Mouse (Mus musculus): ENCODE measurements around the gene Bcat2. TPM values are rescaled to one million over a fixed set of nuclear protein-coding genes. Genes with fewer than 3 reads are reported as not detected.
A peak's percentile ranks its signal among the peaks of the same experiment; 100 is the strongest.

The Bcat2 gene
- polyA plus RNA-seq, 1 experiment from 2014 or later: 59.5 TPM

GRCm38 (mm10) chr7:45635711-45636688 lies 66.0 kb downstream of the Bcat2 start:
- Histone ChIP-seq H3K9me3 (no peaks in the 10 kb centered on the region), H3K27ac (peak overlapping the region; percentile 36; the same call in 1 of the 2 replicates), H3K27me3 (replicated peaks) (no peaks in the 10 kb centered on the region), H3K4me2 (replicated peaks) (no peak overlapping the region), H3K9ac (no peak overlapping the region), H3K4me3 (replicated peaks) (no peak overlapping the region), H3K36me3 (peaks cover 3% of the 10 kb centered on the region; the same call in 1 of the 2 replicates), H3K4me1 (replicated peaks) (peaks cover 27% of the 10 kb centered on the region)
- no peak for ATAC-seq
- WGBS: 72% methylated on average over 15 of the region's 15 CpGs

GRCm38 (mm10) chr7:45637710-45638109 lies 67.8 kb downstream of the Bcat2 start:
- no peaks in the 10 kb centered on the region for H3K27me3 ChIP-seq (replicated peaks)
- H3K4me3 ChIP-seq (replicated peaks): no peak overlapping the region
- peaks cover 37% of the 10 kb centered on the region for H3K4me1 ChIP-seq (replicated peaks)
- H3K36me3 ChIP-seq: peaks cover 3% of the 10 kb centered on the region; the same call in 1 of the 2 replicates
- H3K27ac ChIP-seq: no peak overlapping the region
- H3K9ac ChIP-seq: no peak overlapping the region
- WGBS: 93% methylated on average over 6 of the region's 6 CpGs
- no peak overlapping the region for H3K4me2 ChIP-seq (replicated peaks)
- no peak for ATAC-seq
- no peaks in the 10 kb centered on the region for H3K9me3 ChIP-seq

GRCm38 (mm10) chr7:45638623-45639401 lies 68.9 kb downstream of the Bcat2 start:
- peak; percentile 84 for ATAC-seq
- H3K9me3 ChIP-seq: no peaks in the 10 kb centered on the region
- peaks cover 37% of the 10 kb centered on the region for H3K4me1 ChIP-seq (replicated peaks)
- WGBS: 23% methylated on average over 29 of the region's 29 CpGs
- no peak overlapping the region for H3K27ac ChIP-seq
- H3K9ac ChIP-seq: no peak overlapping the region
- 0 out of 2 replicates have a peak overlapping the region, but pooled peaks have one; percentile 1 for H3K4me3 ChIP-seq (replicated peaks)
- peaks cover 3% of the 10 kb centered on the region; the same call in 1 of the 2 replicates for H3K36me3 ChIP-seq
- H3K27me3 ChIP-seq (replicated peaks): no peaks in the 10 kb centered on the region
- peak overlapping the region; percentile 44 for H3K4me2 ChIP-seq (replicated peaks)

Other genes starting within 250 kb of the Bcat2 start
- 20.4 and 29.1 TPM in 2 replicates for gene Trpm4, start 236.4 kb upstream of the Bcat2 start, polyA plus RNA-seq (2015; fragmentation: Nextera tagmentation; extraction: Ambion mirVana)
- gene Hrc, start 234.9 kb upstream of the Bcat2 start, polyA plus RNA-seq (2015; fragmentation: Nextera tagmentation; extraction: Ambion mirVana): 0.97 and 1.2 TPM in 2 replicates
- 5.6 and 6.9 TPM in 2 replicates for gene Ppfia3, start 203.1 kb upstream of the Bcat2 start, polyA plus RNA-seq (2015; fragmentation: Nextera tagmentation; extraction: Ambion mirVana)
- 1.9 and 2.4 TPM in 2 replicates for gene Lin7b, start 199.6 kb upstream of the Bcat2 start, polyA plus RNA-seq (2015; fragmentation: Nextera tagmentation; extraction: Ambion mirVana)
- gene Snrnp70, start 174.4 kb upstream of the Bcat2 start, polyA plus RNA-seq (2015; fragmentation: Nextera tagmentation; extraction: Ambion mirVana): 195 and 200 TPM in 2 replicates
- gene Kcna7, start 164.5 kb upstream of the Bcat2 start, polyA plus RNA-seq (2015; fragmentation: Nextera tagmentation; extraction: Ambion mirVana): 0.13 and 0.19 TPM in 2 replicates
- gene Ntf5, start 156.5 kb upstream of the Bcat2 start, polyA plus RNA-seq (2015; fragmentation: Nextera tagmentation; extraction: Ambion mirVana): 1.7 and 2.1 TPM in 2 replicates
- gene Lhb, start 149.3 kb upstream of the Bcat2 start, polyA plus RNA-seq (2015; fragmentation: Nextera tagmentation; extraction: Ambion mirVana): 0.27 and 0.52 TPM in 2 replicates
- 39.6 and 42.4 TPM in 2 replicates for gene Gys1, start 135.3 kb upstream of the Bcat2 start, polyA plus RNA-seq (2015; fragmentation: Nextera tagmentation; extraction: Ambion mirVana)
- 147 and 150 TPM in 2 replicates for gene Ruvbl2, start 132.1 kb upstream of the Bcat2 start, polyA plus RNA-seq (2015; fragmentation: Nextera tagmentation; extraction: Ambion mirVana)
- 5,581 and 6,050 TPM in 2 replicates for gene Ftl1, start 110.3 kb upstream of the Bcat2 start, polyA plus RNA-seq (2015; fragmentation: Nextera tagmentation; extraction: Ambion mirVana)
- gene Bax, start 103.3 kb upstream of the Bcat2 start, polyA plus RNA-seq (2015; fragmentation: Nextera tagmentation; extraction: Ambion mirVana): 181 and 185 TPM in 2 replicates
- 1.8 and 1.9 TPM in 2 replicates for gene Tulp2, start 88.3 kb upstream of the Bcat2 start, polyA plus RNA-seq (2015; fragmentation: Nextera tagmentation; extraction: Ambion mirVana)
- gene Gm45808, start 83.3 kb upstream of the Bcat2 start, polyA plus RNA-seq (2015; fragmentation: Nextera tagmentation; extraction: Ambion mirVana): not detected in 2 replicates
- gene Dhdh, start 81.3 kb upstream of the Bcat2 start, polyA plus RNA-seq (2015; fragmentation: Nextera tagmentation; extraction: Ambion mirVana): 2.6 and 2.7 TPM in 2 replicates
- 209 and 229 TPM in 2 replicates for gene Nucb1, start 59.7 kb upstream of the Bcat2 start, polyA plus RNA-seq (2015; fragmentation: Nextera tagmentation; extraction: Ambion mirVana)
- 16.5 and 17.0 TPM in 2 replicates for gene Ppp1r15a, start 43.9 kb upstream of the Bcat2 start, polyA plus RNA-seq (2015; fragmentation: Nextera tagmentation; extraction: Ambion mirVana)
- gene Plekha4, start 43.8 kb upstream of the Bcat2 start, polyA plus RNA-seq (2015; fragmentation: Nextera tagmentation; extraction: Ambion mirVana): 0.83 and 1.5 TPM in 2 replicates
- gene Hsd17b14, start 15.3 kb upstream of the Bcat2 start, polyA plus RNA-seq (2015; fragmentation: Nextera tagmentation; extraction: Ambion mirVana): 2.1 and 2.8 TPM in 2 replicates
- gene Fgf21, start 45.3 kb downstream of the Bcat2 start, polyA plus RNA-seq (2015; fragmentation: Nextera tagmentation; extraction: Ambion mirVana): 0.18 and 0.30 TPM in 2 replicates
- gene Fut1, start 47.1 kb downstream of the Bcat2 start, polyA plus RNA-seq (2015; fragmentation: Nextera tagmentation; extraction: Ambion mirVana): 0.38 and 0.73 TPM in 2 replicates
- gene Izumo1, start 51.7 kb downstream of the Bcat2 start, polyA plus RNA-seq (2015; fragmentation: Nextera tagmentation; extraction: Ambion mirVana): 0.13 TPM in 1 of 2 replicates, not detected in the other
- 9.8 and 9.9 TPM in 2 replicates for gene Rasip1, start 57.3 kb downstream of the Bcat2 start, polyA plus RNA-seq (2015; fragmentation: Nextera tagmentation; extraction: Ambion mirVana)
- gene Mamstr, start 69.8 kb downstream of the Bcat2 start, polyA plus RNA-seq (2015; fragmentation: Nextera tagmentation; extraction: Ambion mirVana): 5.2 and 7.3 TPM in 2 replicates
- 12.2 and 12.8 TPM in 2 replicates for gene Fut2, start 96.2 kb downstream of the Bcat2 start, polyA plus RNA-seq (2015; fragmentation: Nextera tagmentation; extraction: Ambion mirVana)
- 0.73 TPM in 2 replicates for gene Ntn5, start 113.9 kb downstream of the Bcat2 start, polyA plus RNA-seq (2015; fragmentation: Nextera tagmentation; extraction: Ambion mirVana)
- 1.9 and 2.0 TPM in 2 replicates for gene Sec1, start 124.2 kb downstream of the Bcat2 start, polyA plus RNA-seq (2015; fragmentation: Nextera tagmentation; extraction: Ambion mirVana)
- gene Car11, start 129.7 kb downstream of the Bcat2 start, polyA plus RNA-seq (2015; fragmentation: Nextera tagmentation; extraction: Ambion mirVana): 5.5 and 6.4 TPM in 2 replicates
- 3.1 and 3.4 TPM in 2 replicates for gene Dbp, start 134.9 kb downstream of the Bcat2 start, polyA plus RNA-seq (2015; fragmentation: Nextera tagmentation; extraction: Ambion mirVana)
- gene Rpl18, start 145.3 kb downstream of the Bcat2 start, polyA plus RNA-seq (2015; fragmentation: Nextera tagmentation; extraction: Ambion mirVana): 1,110 and 1,134 TPM in 2 replicates
- gene Sphk2, start 147.8 kb downstream of the Bcat2 start, polyA plus RNA-seq (2015; fragmentation: Nextera tagmentation; extraction: Ambion mirVana): 38.1 and 41.6 TPM in 2 replicates
- 19.7 and 22.4 TPM in 2 replicates for gene Fam83e, start 151.1 kb downstream of the Bcat2 start, polyA plus RNA-seq (2015; fragmentation: Nextera tagmentation; extraction: Ambion mirVana)
- gene Spaca4, start 155.7 kb downstream of the Bcat2 start, polyA plus RNA-seq (2015; fragmentation: Nextera tagmentation; extraction: Ambion mirVana): 0.49 and 0.74 TPM in 2 replicates
- 0.43 and 0.90 TPM in 2 replicates for gene Lmtk3, start 213.6 kb downstream of the Bcat2 start, polyA plus RNA-seq (2015; fragmentation: Nextera tagmentation; extraction: Ambion mirVana)
- gene Sult2b1, start 214.5 kb downstream of the Bcat2 start, polyA plus RNA-seq (2015; fragmentation: Nextera tagmentation; extraction: Ambion mirVana): 2.8 and 2.9 TPM in 2 replicates
- gene Cyth2, start 244.4 kb downstream of the Bcat2 start, polyA plus RNA-seq (2015; fragmentation: Nextera tagmentation; extraction: Ambion mirVana): 89.0 and 92.0 TPM in 2 replicates